In genomic region chr15:84256864-84257263, GRCm38 (mm10) we compare ENCODE assay signal across 19 mouse cellular contexts. TPM values are rescaled to one million over a fixed set of nuclear protein-coding genes. Genes with fewer than 3 reads are reported as not detected.
DNase-seq lines count a peak whose midpoint lies in the region; ATAC-seq and TF ChIP-seq lines count a peak whose summit lies in the region.
"Had no signal": no experiment of that assay in that cellular context is flagged by ENCODE, and none has a peak within 500 bp of the region (broad histone marks: within the 10 kb centered on the region; RNA-seq: fewer than 3 reads in every experiment).

No protein-coding gene starts in this region.

- H3K27me3 ChIP-seq in heart, embryonic 10.5 days (ENCODE audit: insufficient read depth, poor library complexity, severe bottlenecking), result no peaks in the 10 kb centered on the region
- peaks cover 57% of the 10 kb centered on the region for H3K27me3 ChIP-seq in midbrain, embryonic 10.5 days (ENCODE audit: low read depth, poor library complexity, severe bottlenecking)
- H3K27me3 ChIP-seq in midbrain, postnatal 0 days (ENCODE audit: insufficient read depth, low read length), result no peaks in the 10 kb centered on the region
- no peaks in the 10 kb centered on the region for H3K27me3 ChIP-seq in liver, postnatal 0 days (ENCODE audit: insufficient read depth, low read length)
- no peaks in the 10 kb centered on the region; the same call in 1 of the 2 replicates for H3K27me3 ChIP-seq in forebrain, embryonic 16.5 days (replicated peaks; ENCODE audit: control insufficient read depth, insufficient read depth, low read length)
- H3K27me3 ChIP-seq: lung, embryonic 15.5 days had no signal

- H3K4me1 ChIP-seq in heart, embryonic 10.5 days, result peaks cover 85% of the 10 kb centered on the region
- peaks cover 77% of the 10 kb centered on the region for H3K4me1 ChIP-seq in midbrain, embryonic 10.5 days
- H3K4me1 ChIP-seq in midbrain, postnatal 0 days (ENCODE audit: insufficient read depth, low read length), result peaks cover 4% of the 10 kb centered on the region; the same call in 1 of the 2 replicates
- peaks cover 5% of the 10 kb centered on the region; the same call in 1 of the 2 replicates for H3K4me1 ChIP-seq in liver, postnatal 0 days (ENCODE audit: insufficient read depth)
- H3K4me1 ChIP-seq in forebrain, embryonic 16.5 days (replicated peaks; ENCODE audit: control insufficient read depth, insufficient read depth, low read length), result peaks cover 18% of the 10 kb centered on the region

- H3K4me3 ChIP-seq in heart, embryonic 10.5 days, result no peak overlapping the region
- no peak overlapping the region for H3K4me3 ChIP-seq in midbrain, embryonic 10.5 days
- H3K4me3 ChIP-seq in midbrain, postnatal 0 days (ENCODE audit: low read depth, low read length), result no peak overlapping the region
- H3K4me3 ChIP-seq in liver, postnatal 0 days (ENCODE audit: low read depth, low read length), result no peak overlapping the region
- H3K4me3 ChIP-seq in forebrain, embryonic 16.5 days (replicated peaks; ENCODE audit: low read length), result no peak overlapping the region
- H3K4me3 ChIP-seq: embryonic facial prominence, embryonic 13.5 days; forebrain, embryonic 10.5 days; lung, embryonic 15.5 days had no signal

- no peak overlapping the region; the same call in 1 of the 2 replicates for H3K9ac ChIP-seq in midbrain, postnatal 0 days (replicated peaks; ENCODE audit: low read length, poor library complexity, severe bottlenecking)
- no peak overlapping the region for H3K9ac ChIP-seq in liver, postnatal 0 days (replicated peaks)
- no peak overlapping the region for H3K9ac ChIP-seq in forebrain, embryonic 16.5 days (replicated peaks; ENCODE audit: low read depth, low read length)
- H3K9ac ChIP-seq: embryonic facial prominence, embryonic 13.5 days; hindbrain, embryonic 14.5 days; lung, embryonic 15.5 days had no signal

- no peak overlapping the region for H3K4me2 ChIP-seq in midbrain, postnatal 0 days (ENCODE audit: low read depth, low read length, poor library complexity, severe bottlenecking)
- H3K4me2 ChIP-seq in liver, postnatal 0 days (ENCODE audit: low read depth, low read length), result no peak overlapping the region
- no peak overlapping the region for H3K4me2 ChIP-seq in forebrain, embryonic 16.5 days (ENCODE audit: low read length)
- H3K4me2 ChIP-seq: embryonic facial prominence, embryonic 13.5 days; hindbrain, embryonic 14.5 days; lung, embryonic 15.5 days had no signal

- DNase-seq in heart, embryonic 10.5 days (ENCODE audit: low spot score), result no peak
- DNase-seq in heart, postnatal 4 days, result no peak
- no peak for DNase-seq in midbrain, embryonic 10.5 days (ENCODE audit: low spot score)
- DNase-seq in midbrain, postnatal 0 days (ENCODE audit: low spot score), result no peak
- no peak for DNase-seq in liver, postnatal 0 days
- no peak for DNase-seq in cerebellum, adult 9-11 months
- DNase-seq in thymus, adult 18-20 months, result no peak
- DNase-seq: adrenal gland, postnatal 36 days; cerebellum, adult 11 months; heart, adult 11 months; kidney, adult 11 months; kidney, postnatal 25 days; left cerebral cortex, postnatal 4 days; thymus, postnatal 14 days had no signal

- no peak for ATAC-seq in midbrain, postnatal 0 days (ENCODE audit: low FRiP score)
- ATAC-seq in liver, postnatal 0 days, result peak; percentile 50
- ATAC-seq in forebrain, embryonic 16.5 days, result no peak

- TF ChIP-seq EP300 in liver, postnatal 0 days (IDR thresholded peaks at IDR 0.05; ENCODE audit: low read depth), result no peak

- no peaks in the 10 kb centered on the region for H3K9me3 ChIP-seq in heart, embryonic 10.5 days
- H3K9me3 ChIP-seq in midbrain, embryonic 10.5 days (replicated peaks), result no peaks in the 10 kb centered on the region
- no peaks in the 10 kb centered on the region for H3K9me3 ChIP-seq in midbrain, postnatal 0 days (ENCODE audit: low read length)
- no peaks in the 10 kb centered on the region for H3K9me3 ChIP-seq in liver, postnatal 0 days (ENCODE audit: low read length)
- H3K9me3 ChIP-seq in forebrain, embryonic 16.5 days (ENCODE audit: control insufficient read depth, low read length), result no peaks in the 10 kb centered on the region
- H3K9me3 ChIP-seq: embryonic facial prominence, embryonic 13.5 days; forebrain, embryonic 10.5 days; lung, embryonic 15.5 days had no signal

- no peak for TF ChIP-seq CTCF in midbrain, postnatal 0 days (IDR thresholded peaks at IDR 0.05)
- no peak for TF ChIP-seq CTCF in liver, postnatal 0 days (IDR thresholded peaks at IDR 0.05; ENCODE audit: low read depth)

- H3K27ac ChIP-seq in heart, embryonic 10.5 days, result peak overlapping the region; percentile 84
- peak overlapping the region; percentile 38; the same call in 1 of the 2 replicates for H3K27ac ChIP-seq in midbrain, embryonic 10.5 days (replicated peaks)
- no peak overlapping the region for H3K27ac ChIP-seq in midbrain, postnatal 0 days (ENCODE audit: low read depth, low read length)
- 0 out of 2 replicates have a peak overlapping the region, but pooled peaks have one; percentile 16 for H3K27ac ChIP-seq in liver, postnatal 0 days (ENCODE audit: low read depth)
- H3K27ac ChIP-seq in forebrain, embryonic 16.5 days (ENCODE audit: low read length), result no peak overlapping the region
- H3K27ac ChIP-seq: embryonic facial prominence, embryonic 13.5 days; forebrain, embryonic 10.5 days; hindbrain, embryonic 14.5 days; lung, embryonic 15.5 days had no signal

- 42% methylated on average over 5 of the region's 5 CpGs for whole genome bisulfite sequencing in heart, embryonic 10.5 days
- WGBS in midbrain, embryonic 10.5 days, result 84% methylated on average over 5 of the region's 5 CpGs
- 88% methylated on average over 5 of the region's 5 CpGs for WGBS in midbrain, postnatal 0 days
- 45% methylated on average over 5 of the region's 5 CpGs for WGBS in liver, postnatal 0 days (ENCODE audit: insufficient replicate concordance)
- 95% methylated on average over 5 of the region's 5 CpGs for WGBS in forebrain, embryonic 16.5 days

- peaks cover 5% of the 10 kb centered on the region; the same call in 1 of the 2 replicates for H3K36me3 ChIP-seq in heart, embryonic 10.5 days
- no peaks in the 10 kb centered on the region for H3K36me3 ChIP-seq in midbrain, embryonic 10.5 days
- no peaks in the 10 kb centered on the region for H3K36me3 ChIP-seq in midbrain, postnatal 0 days (ENCODE audit: insufficient read depth, low read length)
- no peaks in the 10 kb centered on the region for H3K36me3 ChIP-seq in liver, postnatal 0 days (replicated peaks; ENCODE audit: insufficient read depth, low read length)
- no peaks in the 10 kb centered on the region for H3K36me3 ChIP-seq in forebrain, embryonic 16.5 days (ENCODE audit: control insufficient read depth, insufficient read depth)
- H3K36me3 ChIP-seq: embryonic facial prominence, embryonic 13.5 days; forebrain, embryonic 10.5 days; lung, embryonic 15.5 days had no signal

RNA-seq across cellular contexts. Expression of gene Parvb, which starts 25.0 kb away (rescaled TPM):
- polyA plus RNA-seq in heart, embryonic 10.5 days (2016; fragmentation: Nextera tagmentation; extraction: Ambion mirVana), result 12.8 and 17.6 TPM in 2 replicates
- total RNA-seq in heart, postnatal 4 days (2021), result 100 to 1,000 TPM; 172 to 177 TPM
- 7.4 and 8.4 TPM in 2 replicates for polyA plus RNA-seq in midbrain, embryonic 10.5 days (2016; fragmentation: Nextera tagmentation; extraction: Ambion mirVana)
- 9.6 and 14.0 TPM in 2 replicates for total RNA-seq in midbrain, postnatal 0 days (2014; rRNA removed)
- 4.3 and 5.8 TPM in 2 replicates for polyA plus RNA-seq in midbrain, postnatal 0 days (2015; fragmentation: Nextera tagmentation; extraction: Ambion mirVana)
- 4.9 and 6.0 TPM in 2 replicates for polyA plus RNA-seq in liver, postnatal 0 days (2015; fragmentation: Nextera tagmentation; extraction: Ambion mirVana)
- 2.2 and 2.8 TPM in 2 replicates for polyA plus RNA-seq in forebrain, embryonic 16.5 days (2015; fragmentation: Nextera tagmentation; extraction: Ambion mirVana)

Comparison
In these comparisons a context has a peak if more than half of its experiments do, and no peak if none do; other contexts are left out.
1. H3K27ac ChIP-seq: peak in heart, embryonic 10.5 days (single experiment), midbrain, embryonic 10.5 days (single experiment) and liver, postnatal 0 days (single experiment); none in midbrain, postnatal 0 days (single experiment) and forebrain, embryonic 16.5 days (single experiment).